Mouse (Mus musculus) regulatory T cell (primary cell): ENCODE measurements at regions not wholly inside any gene's neighbourhood (a gene's known extent, or its start where the extent isn't known, plus 50 kb on each side); places are given as distances from the start of the nearest gene placed in this dataset.

Experiments
- in situ Hi-C: fragments of 300-600 bp; cut with MboI, MseI; formaldehyde crosslinking; loops from one replicate; pipeline ENCODE4 v1.15.1; 2025; ENCODE audit warnings: high pct_unique_total_duplicates

DNA sequence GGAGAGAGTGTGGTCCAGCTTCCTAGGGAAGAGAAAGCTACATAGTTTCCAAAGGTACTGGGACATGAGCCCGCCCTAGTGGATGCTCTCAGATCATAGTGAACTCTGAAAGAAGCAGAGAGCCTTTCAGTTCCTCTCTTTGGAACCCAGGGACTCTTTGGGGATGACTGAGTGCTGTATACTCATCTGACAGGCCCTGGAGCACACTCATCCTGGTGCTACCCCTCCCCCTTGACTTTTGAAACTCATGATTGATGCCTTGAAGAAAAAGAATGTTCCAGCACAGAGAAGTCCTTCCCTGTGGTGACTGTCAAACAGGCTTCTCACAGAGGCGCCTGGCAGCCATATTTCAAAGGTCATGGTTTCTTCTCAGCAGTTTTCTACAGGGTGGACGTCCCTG is 254.2 kb upstream of the Eif4g2 start:
- in situ Hi-C loops = no loop called here

DNA sequence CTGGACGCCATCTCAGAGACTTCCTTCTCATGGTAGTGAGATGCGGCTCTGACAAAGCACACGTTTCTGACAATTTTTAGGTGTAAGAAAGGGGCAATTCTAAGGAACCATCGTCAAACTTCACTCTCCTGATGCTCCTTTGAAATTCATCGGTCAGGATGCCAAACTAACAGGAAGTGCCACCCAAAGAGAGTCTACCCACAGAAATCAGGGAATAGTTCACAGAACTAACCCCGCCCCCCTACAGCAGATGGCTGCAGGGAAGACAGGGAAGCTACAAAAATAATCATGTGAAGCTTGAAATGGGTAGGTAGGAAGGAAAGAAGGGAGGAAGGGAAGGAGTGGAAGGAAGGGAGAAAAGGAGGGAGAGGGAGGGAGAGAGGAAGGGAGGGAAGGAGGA is 240.1 kb upstream of the Eif4g2 start:
- in situ Hi-C loops = no loop called here

DNA sequence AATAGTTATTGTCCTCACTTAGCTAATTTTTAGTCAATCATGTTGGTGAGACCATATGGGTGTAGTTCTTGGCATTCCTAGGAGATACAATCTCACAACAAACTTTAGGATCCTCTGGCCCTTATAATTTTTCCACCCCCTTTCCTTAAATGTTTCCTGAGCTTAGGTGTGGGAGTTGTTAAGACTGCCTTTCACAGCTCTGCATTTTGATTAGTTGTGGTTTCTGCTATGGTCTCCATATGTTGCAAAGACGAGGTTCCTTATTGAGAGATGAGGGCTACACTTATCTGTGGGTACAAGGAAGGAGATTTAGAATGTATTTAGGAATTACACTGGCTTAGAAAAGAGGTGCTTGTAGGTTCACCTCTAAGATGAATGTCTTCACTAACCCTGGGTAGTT is 237.1 kb upstream of the Eif4g2 start:
- in situ Hi-C loops = no loop called here

GRCm38 (mm10) chr7:111316479-111316990 is 233.7 kb upstream of the Eif4g2 start:
- in situ Hi-C loops = no loop called here

DNA sequence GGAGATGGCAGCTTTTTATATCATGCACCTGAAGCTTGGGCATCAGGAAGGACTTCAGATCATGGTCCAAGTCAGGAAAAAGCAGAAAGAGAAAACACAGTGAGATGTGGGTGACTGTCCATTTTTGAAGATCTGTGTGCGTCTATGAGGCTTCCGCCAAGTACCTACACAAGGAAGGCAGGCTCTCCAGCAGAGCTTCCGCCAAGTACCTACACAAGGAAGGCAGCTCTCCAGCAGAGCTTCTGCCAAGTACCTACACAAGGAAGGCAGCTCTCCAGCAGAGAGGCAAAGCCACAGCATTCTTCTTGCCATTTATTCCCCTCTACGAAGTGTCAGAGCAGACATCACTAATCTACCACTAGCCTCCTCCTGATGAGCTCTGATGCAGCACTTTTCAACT is 231.1 kb upstream of the Eif4g2 start:
- in situ Hi-C loops = loop anchor here (5.0 kb wide), 1 partner anchor 93 kb away; no protein-coding TSS in a partner anchor

- in situ Hi-C loops = no loop called here
These were observed 222.4 kb upstream of the Eif4g2 start for GRCm38 (mm10) chr7:111305196-111305595.

GRCm38 (mm10) chr7:111301791-111302488 is 219.1 kb upstream of the Eif4g2 start:
- in situ Hi-C loops = no loop called here

GRCm38 (mm10) chr7:111297174-111297902 is 214.5 kb upstream of the Eif4g2 start:
- in situ Hi-C loops = loop anchor here (5.0 kb wide), 1 partner anchor 75 kb away; no protein-coding TSS in a partner anchor

DNA sequence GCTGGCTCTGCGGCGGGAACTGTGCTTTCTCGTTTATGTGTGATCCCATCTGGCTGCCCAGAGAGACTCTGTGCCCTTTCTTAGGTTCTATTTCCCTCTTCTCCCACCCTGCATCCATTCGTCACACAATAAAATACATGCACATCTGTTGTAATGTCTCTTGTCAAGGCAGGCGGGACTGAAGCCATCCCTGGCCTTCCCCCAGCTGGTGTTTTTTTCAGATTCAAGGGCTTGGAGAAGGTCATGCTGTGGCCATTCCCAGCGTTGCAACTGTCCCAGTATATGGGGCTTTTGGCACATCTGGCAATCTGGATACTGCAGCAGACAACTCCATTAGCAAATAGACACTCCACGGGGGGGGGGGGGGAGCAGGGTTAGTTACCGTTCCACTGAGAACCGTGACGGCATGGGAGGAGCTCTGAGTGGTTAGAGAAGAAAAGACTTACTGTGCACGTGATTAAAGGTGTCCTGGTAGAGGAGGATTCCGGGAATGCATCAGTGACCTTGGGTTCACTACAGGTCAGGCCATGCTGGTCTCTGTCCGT is 200.7 kb upstream of the Eif4g2 start:
- in situ Hi-C loops = no loop called here

DNA sequence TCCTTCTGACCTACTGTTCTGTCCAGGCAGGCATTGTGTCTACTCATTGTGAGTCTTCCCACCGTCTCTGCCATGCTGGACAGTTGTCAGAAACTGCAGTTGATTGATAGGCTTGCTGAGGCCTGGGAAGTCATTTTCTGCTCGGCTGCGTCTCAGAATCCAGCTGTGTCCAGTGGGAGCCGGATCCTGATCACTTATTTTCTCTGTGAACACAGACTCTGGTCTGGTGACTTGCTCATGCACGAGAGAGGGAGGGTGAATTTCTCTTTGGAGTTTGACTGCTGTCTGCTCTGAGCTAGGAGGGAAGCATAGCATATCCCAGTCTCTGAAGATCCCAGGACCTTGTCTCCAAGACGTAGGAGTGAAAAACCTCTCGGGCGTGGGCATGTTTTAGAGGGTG is 199.5 kb upstream of the Eif4g2 start:
- in situ Hi-C loops = no loop called here

- in situ Hi-C loops = no loop called here
These were observed 194.9 kb upstream of the Eif4g2 start for GRCm38 (mm10) chr7:111277703-111278102.

DNA sequence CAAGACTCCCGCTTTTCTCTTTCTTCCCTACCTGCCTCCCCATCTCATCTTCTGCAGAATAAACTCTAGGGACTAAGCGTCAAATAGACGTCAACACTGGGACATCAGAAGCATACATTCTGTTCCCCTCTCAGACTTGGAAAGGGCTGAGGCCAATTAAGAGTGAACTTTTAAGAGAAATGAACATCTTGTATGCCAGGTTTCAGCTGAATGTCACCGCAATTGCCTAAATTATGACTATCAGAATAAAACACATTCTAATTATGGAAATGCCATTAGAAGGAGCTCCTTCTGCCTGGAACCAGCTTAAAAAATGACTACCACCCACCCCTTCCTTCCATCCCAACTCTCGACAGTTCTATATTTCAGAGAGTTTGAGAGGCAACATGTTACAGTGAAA is 191.0 kb upstream of the Eif4g2 start:
- in situ Hi-C loops = no loop called here

- in situ Hi-C loops = no loop called here
These were observed 188.0 kb upstream of the Eif4g2 start for GRCm38 (mm10) chr7:111270874-111271273.

- in situ Hi-C loops = no loop called here
These were observed 185.4 kb upstream of the Eif4g2 start for GRCm38 (mm10) chr7:111268197-111268596.

DNA sequence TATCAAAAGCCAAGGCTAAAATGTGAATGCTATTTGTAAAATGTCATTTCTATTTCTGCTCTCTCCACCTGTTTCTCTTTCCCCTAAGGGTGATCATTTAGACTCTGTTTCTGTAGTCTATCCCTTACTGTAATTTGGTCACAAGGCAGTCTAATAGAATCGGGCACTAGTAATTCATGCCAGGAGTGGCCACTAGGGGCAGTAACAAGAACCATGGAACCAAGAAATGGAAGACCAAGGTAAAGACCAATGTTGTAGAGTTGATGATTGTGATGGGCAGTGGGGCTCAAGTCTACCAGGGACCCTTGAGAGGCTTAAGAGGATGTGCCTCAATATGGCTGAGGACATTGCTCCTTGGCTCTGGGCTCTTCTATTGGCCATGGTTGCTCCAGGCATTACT is 180.5 kb upstream of the Eif4g2 start:
- in situ Hi-C loops = no loop called here

- in situ Hi-C loops = no loop called here
These were observed 177.1 kb upstream of the Eif4g2 start for GRCm38 (mm10) chr7:111259630-111260574.

DNA sequence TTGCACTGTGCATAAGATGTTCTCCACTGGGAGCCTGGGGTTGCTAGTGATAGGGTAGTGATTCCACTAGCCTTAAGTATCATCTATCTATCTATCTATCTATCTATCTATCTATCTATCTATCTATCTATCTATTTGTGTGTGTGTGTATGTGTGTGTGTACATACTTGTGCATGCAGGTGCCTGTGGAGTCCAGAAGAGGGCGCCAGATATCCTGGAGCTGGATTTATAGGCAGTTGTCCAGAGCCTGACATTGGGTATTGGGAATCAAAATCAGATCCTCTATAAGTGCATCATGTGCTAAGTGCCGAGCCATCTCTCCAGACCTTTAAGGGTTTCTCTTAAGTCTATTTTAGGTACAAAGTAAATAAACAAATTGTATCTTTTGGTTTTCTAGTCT is 175.0 kb upstream of the Eif4g2 start:
- in situ Hi-C loops = no loop called here

GRCm38 (mm10) chr7:111256199-111256598 is 173.4 kb upstream of the Eif4g2 start:
- in situ Hi-C loops = no loop called here

DNA sequence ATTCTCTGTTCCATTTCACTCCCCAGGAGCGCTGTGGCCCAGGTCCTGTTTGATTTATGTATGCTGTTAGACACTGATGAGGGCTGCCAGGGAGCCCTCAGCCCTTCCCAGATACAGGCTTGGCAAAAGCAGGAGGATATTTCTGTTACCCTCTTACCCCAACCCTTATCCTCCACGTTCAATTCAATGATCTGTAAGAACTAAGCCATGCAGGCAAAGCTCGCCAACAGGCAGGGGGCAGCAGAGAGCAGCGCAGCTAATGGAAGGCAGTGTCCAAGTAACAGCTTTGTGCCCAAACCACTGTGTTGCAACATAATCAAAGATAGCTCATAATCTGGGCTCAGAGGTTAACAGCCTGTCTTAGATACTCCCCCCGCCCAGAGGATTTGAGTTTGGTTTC is 166.8 kb upstream of the Eif4g2 start:
- in situ Hi-C loops = no loop called here

DNA sequence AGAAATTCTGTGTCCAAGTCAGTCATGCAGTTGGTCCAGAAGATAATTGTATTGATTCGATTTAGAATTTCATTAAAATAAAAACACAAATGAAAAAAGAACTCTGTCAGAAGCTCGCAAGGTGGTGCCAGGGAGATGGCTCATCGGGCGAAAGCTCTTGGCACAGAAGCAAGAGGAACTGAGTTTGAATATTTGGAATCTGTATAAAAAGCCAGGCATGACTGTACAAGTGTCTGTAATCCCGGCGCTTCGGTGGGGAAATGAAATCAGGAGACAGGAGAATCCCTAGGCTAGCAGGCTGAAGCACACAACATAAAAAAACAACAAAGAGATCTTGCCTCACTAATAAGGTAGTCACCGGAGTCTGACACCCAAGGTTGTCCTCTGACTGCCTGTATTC is 162.7 kb upstream of the Eif4g2 start:
- in situ Hi-C loops = no loop called here

DNA sequence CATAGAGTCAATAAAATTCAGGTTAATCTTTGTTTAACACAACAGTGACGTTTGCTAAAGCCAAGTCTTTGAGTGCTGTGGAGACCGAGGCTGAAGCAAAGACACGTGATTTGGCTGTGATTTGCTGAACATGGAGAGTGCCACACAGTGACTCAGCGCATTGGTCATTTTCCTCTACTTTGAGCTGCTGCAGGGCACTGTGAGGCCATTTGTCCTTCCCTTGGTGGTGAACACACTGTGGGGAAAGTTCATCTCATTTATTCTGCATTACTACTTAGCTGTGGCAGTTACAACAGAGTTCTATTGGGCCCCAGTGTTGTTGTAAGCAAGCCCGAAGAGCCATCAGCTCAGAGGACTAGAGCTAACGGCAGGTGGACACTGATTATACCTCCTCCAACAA is 162.2 kb upstream of the Eif4g2 start:
- in situ Hi-C loops = no loop called here

- in situ Hi-C loops = no loop called here
These were observed 161.0 kb upstream of the Eif4g2 start for GRCm38 (mm10) chr7:111243831-111244230.
